Mouse (Mus musculus) gastrocnemius, adult 18-20 months (tissue): ENCODE results near the gene Rnf26. TPM values are rescaled to one million over a fixed set of nuclear protein-coding genes. Genes with fewer than 3 reads are reported as not detected.
"Not testable (repeated sequence)": the region's sequence is repeated elsewhere in the genome, so short reads cannot be mapped to it uniquely, and the experiment has no call there.

Source experiments
- DNase-seq: peaks from one replicate; pipeline ENCODE4 v3.0.0; 2021; ENCODE audit warnings: low spot score
- total RNA-seq, 2 experiments: library from RNA; stranded (reverse); gene quantifications; 2 replicates each; pipeline ENCODE4 v1.2.3; 2021

The Rnf26 gene
- total RNA-seq, 2 experiments from 2014 or later, result 1.5 to 3.0 TPM

DNA sequence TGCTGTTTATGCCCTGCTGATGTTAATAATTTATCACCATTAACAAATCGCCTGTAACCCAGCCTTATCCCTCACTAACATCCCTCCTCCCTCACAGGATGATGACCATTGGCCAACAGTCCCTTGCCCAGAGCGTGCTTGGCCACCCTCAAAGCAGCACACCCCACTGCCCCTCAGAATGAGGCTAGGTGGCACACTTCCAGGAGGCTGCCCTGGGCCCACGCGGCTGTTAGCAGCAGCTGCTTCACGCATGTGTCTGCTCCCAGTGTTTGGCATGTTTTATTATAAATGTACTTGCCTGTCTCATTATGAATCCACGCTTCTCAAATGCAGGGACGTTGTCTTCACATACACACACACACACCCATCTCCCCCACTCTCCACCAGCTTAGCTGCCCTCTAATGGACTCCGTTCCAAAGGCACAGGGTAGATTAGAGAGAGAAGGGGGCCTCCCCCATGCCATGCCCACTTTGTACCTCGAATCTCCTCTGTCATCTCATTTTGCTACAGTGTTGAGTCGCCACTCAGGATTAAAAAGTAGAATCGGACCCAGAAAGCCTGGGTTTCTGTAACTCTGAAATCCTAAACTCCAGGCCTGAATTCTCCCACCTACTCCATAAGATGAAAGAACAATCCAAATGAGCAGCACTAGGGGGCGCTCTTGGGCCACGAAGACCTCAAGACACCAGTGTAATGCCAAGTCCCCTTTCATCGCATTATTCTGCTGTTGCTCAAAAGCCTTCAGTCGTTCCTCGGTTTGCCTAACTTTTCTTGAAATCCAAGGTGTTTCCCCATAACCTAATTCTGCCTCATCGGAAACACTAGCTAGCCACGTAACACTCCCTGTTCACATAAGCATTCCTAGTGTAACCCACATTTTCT, 12.5 kb upstream of the Rnf26 start:
- peak; percentile 86 for DNase-seq

DNA sequence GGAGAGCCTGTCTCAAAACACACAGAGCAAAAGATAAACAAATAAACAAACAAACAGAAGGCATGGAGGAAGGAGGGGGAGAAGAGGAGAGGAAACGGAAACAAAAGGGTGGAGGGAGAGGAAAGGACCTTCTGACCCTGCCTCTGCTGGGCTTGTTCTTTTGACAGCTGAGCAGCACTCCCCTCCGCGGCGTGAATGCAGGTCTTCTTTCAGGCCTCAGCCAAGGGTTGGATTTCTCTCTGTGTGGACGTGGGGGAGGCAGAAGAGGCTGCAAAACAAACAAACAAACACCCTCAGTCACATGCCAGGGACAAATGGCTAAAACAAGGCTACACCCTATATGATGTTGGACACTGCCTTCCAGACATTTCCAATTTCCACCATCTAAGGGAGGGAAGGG, 11.7 kb upstream of the Rnf26 start:
- DNase-seq, result no peak

DNA sequence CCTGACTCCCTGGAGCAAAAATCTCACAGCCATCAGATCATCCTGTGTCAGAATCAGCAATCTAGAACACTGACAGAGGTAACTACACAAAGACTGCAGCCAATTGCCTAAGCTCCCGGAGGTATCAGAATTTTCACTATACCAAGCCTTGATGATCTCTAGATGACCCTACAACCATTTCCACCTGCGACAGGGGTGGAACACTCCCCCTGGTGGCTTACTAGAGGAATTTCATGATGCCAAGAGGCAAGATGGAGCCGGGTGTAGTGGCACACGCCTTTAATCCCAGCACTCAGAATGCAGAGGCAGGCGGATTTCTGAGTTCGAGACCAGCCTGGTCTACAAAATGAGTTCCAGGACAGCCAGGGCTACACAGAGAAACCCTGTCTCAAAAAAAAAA, 11.0 kb upstream of the Rnf26 start:
- no peak for DNase-seq

DNA sequence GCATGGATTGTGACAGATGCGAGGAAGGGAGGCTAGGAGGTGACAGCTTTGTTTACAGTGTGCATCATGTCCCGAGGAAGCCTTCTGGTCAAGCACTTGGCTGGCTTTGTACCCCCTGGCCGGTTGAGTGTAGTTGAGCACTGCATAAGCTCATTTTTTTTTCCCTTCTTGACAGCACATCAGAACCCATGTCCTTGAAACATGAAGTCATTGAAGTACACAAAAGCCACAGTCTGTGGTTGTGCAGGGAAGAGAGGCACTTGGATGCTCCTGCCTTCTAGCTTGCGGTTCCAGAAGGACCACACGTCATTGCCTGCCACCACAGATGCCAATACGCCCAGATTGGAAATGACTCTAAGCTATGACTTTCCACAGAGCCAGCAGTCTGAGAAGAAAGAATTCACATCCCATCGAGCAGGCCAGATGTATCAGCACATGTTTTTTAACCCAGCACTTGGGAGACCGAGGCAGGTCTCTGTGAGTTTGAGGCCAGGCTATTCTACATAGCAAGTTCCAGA, 6.7 kb upstream of the Rnf26 start:
- no peak for DNase-seq

DNA sequence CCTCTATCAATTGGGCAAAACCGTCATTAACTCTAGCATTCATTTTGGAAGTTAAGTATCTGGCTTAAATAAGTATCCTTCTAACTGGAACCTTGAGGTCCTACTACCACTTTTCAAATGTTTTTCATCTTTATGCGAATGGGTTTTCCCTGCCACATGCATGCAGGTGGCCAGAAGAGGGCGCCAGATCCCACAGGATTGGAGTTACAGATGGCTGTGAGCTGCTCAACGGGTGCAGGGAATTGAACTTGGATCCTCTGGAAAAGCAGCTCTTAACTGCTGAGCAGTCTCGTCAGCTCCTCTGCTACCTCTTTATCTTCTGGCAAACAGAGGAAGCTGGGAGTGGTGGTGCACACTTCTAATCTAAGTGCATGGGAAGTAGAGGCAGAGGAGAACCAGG, 5.7 kb upstream of the Rnf26 start:
- DNase-seq, result no peak

DNA sequence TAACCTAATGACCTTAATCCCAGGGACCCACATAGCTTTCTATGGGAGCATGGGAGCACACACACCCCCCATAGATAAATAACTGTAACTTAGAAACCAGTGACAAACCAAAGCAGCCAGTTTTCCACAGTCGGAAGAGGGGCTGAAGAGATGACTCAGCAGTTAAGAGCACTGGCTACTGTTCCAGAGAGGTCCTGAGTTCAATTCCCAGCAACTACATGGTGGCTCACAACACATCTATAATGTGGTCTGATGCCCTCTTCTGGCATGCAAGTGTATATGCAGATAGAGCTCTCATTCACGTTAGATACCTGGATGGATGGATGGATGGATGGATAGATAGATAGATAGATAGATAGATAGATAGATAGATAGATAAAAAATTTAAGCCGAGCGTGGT, 2.9 kb upstream of the Rnf26 start:
- DNase-seq, result no peak

DNA sequence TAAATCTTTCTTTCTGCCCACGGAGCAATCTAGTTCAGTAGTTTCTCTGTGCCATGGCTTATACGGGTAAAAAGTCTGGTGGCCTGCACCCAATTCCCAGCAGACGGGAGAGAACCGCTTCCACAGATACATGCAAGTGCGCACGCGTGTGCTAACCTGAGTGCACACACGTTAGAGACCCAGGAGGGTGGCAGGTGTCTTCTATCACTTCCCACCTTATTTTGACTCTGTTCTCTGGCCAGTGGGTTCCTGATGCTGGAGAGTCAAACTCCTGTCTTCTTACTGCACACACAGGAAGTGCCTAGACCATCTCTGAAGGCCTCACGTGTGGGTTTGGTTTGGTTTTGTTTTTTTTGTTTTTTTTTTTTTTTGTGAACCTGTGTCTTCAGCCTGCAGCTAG, 2.3 kb upstream of the Rnf26 start:
- DNase-seq, result no peak

DNA sequence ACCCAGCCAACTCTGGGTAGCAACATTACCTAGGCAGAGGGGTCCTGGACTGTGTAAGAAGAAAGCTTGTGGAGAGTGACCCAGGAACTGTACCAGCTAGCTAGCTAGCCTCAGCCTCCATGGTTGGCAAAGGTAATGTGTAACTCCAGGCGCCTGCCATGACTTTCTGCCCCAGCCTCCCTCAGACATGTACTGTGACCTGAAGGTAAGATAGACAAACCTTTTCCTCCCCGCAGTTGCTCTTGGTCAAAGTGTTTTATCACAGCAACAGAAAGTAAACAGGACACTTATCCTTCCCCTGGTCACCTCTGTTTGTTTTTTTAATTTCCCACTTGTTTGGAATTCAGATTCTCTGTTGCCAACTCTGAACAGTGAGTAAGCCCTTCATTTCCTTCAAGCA, 1.1 kb upstream of the Rnf26 start:
- no peak for DNase-seq

DNA sequence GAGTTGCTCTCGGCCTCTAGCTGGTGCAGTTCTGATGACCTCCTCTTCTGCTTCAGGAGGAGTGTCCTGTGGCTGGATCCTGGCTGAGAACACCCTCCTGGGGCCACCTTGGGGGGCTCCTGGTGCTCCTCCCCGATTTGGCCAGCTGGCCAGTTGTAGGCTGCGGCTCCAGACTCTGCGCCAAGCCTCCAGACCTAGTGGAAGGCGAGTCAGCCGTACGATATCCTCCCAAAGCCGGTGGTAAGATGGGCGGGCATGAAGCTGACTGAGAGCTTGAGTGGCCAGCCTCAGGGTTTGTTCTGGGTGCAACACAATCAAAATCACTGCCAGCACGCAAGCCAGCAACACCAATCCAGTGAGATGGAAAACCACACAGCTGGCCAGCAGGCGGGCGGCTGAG, 1.4 kb downstream of the Rnf26 start:
- DNase-seq, result not testable (repeated sequence)

DNA sequence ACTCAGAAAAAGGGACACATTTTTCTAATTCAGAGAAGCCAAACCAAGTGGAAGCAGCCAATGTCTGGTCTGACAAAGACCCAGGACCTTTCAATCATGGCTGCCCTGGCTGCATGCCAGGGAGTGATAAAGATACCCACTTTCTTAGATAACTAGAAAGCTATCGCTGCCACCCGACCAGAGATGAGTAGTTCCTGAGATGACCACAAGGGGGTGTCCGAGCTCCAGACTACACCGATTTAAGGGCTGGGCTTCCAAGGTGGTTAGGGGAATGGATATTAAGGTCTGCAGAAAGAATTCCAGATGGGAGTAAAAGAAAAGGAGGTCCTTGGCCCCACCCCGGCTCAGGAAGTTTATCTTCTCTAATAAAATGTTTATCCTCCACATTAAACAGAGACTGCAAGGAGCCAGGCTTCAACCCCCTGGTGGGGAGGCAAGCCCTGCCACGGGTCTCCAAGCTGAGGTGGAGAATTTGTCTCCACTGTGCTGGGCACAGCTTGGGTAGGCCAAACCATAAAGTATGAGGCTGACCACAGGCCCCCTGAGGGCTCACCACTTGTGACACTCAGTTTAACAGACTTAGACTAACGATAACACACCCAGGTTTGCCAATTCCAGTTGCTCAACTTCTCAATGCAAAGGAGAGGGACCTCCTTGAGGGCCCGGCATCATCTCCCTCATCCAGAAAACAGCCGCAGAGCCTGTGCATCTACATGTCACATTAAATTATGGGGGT, 3.8 kb downstream of the Rnf26 start:
- DNase-seq, result peak; percentile 73

DNA sequence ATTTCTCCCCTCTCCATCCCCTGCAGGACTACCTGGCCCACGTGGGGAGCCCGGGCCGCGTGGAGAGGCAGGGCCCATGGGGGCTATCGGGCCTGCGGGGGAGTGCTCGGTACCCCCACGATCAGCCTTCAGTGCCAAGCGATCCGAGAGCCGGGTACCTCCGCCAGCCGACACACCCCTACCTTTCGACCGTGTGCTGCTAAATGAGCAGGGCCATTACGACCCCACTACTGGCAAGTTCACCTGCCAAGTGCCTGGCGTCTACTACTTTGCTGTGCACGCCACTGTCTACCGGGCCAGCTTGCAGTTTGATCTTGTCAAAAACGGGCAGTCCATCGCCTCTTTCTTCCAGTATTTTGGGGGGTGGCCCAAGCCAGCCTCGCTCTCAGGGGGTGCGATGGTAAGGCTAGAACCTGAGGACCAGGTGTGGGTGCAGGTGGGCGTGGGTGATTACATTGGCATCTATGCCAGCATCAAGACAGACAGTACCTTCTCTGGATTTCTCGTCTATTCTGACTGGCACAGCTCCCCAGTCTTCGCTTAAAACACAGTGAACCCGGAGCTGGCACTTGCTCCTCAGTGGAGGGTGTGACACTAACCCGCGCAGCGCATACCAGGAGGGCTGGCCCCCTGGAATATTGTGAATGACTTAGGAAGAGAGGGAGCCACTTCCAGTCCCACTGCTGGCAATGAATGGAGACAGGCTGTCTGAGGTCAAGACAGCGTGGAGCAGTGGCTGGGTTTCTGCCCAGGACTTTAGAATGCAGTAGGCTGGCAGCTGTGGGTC, 4.9 kb downstream of the Rnf26 start:
- DNase-seq, result no peak

DNA sequence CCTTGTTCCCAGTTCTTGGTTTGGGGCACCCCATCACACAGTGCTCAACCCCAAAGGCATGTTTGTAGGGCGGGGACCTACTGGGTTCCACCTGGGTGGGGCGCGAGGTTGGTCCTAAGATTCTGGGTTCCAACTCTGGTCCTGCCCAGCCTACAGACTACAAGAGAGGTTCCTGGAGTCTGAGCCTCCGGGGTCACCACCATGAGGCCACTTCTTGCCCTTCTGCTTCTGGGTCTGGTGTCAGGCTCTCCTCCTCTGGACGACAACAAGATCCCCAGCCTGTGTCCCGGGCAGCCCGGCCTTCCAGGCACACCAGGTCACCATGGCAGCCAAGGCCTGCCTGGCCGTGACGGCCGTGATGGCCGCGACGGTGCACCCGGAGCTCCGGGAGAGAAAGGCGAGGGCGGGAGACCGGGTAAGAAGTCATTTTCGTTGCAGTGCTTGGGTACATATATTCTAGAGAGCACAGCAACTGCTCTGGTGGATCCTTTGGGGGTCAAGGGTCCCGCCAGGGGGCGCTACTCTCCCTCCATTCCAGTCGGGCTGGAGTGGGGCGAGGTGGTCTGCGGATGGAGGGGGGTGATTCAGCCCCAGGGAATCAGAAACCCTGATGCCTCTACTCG, 5.6 kb downstream of the Rnf26 start:
- DNase-seq, result no peak

DNA sequence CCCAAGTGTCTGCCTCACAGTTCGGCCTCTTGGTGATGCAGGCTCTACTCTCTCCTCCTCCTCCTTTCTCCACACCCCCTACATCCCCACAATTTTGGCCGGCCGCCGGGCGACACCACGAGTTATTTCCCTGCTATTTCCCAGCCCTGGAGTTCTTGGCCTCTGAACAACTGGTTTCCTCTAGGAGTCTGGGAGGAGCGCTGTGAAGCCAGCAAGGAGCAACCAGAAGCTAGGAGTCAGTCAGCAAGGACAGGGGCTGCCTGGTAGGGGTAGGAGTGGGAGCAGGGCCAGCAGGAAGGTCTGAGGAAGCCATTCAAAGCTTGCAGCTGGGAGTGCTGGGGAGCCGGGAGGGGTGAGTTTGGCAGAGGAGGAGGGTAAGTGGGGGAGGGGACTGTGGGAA, 6.2 kb downstream of the Rnf26 start, which contains the start of gene C1qtnf5:
TSS of gene C1qtnf5 (plus strand) at position 136 of the 400 bp plus-strand sequence.
- peak; percentile 88 for DNase-seq

DNA sequence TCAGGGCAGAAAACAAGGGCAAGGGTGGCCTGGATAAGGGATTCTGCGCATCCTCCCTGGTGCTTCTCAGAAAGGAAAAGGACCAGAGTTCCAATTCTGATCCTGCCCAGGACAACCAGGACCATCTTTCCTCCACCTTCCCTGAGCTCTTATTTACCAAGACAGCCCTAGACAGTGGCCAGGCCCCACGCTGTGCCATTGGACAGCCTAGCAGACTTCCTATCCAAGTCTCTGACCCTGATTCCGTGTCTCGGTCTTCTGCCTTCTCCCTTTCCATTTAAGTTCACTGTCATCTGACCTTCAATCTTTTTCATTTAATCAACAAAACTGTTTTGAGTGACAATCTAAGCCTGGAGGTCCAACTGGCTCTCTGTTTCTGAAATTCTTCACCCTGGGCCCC, 6.7 kb downstream of the Rnf26 start:
- DNase-seq, result no peak

DNA sequence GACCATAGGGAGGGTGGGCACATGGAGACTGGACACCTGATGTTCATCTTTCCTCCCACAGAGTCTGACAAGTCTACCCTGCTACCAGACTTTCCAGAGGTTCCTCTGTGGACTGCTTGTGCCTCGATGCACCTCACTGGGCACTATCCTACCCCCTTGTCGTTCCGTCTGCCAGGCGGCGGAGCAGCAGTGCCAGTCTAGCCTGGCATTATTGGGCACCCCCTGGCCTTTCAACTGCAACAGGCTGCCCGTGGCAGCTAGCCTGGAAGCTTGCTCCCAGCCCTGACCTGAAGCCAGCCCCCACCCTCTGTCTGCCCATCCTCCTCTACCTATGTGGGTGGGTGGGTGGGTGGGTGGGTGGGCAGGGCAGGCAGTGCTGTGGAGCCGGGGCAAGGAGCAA, 7.1 kb downstream of the Rnf26 start:
- DNase-seq, result no peak

DNA sequence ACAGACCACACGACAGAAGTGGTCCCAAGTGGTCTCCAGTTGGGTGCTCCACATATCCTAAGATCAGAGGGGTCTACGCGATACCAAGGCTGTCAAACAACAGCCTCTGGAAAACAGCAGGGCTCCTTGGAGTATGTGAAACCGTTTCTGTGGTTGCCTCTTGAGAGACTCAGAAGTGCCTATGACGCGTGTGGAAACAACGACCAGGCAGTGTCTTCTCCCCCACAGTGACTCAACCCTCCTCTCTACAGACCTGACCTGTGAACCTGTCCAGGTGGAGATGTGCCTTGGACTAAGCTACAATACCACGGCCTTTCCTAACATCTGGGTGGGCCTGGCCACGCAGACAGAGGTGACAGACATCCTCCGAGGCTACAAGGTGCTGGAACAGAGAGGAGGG, 7.5 kb downstream of the Rnf26 start:
- no peak for DNase-seq

DNA sequence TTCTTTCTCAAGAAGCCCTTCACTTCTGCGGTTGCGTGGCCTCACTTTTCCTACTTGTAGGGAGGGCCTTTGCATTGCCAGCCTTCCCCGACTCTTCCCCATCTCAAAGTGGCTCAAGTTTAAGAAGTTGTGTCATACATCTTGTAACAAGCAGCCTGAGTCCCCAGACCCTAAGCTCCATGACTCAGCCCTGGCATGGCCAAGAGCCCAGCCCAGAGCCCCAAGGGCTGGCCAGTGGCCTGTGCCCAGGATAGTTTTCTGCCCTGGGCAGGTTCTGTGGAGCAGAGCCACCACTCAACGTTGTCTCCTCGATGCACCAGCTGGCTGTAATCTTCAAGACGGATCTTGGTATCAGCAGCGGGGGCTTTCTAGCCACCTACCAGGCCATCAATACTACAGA, 8.4 kb downstream of the Rnf26 start:
- peak; percentile 51 for DNase-seq

DNA sequence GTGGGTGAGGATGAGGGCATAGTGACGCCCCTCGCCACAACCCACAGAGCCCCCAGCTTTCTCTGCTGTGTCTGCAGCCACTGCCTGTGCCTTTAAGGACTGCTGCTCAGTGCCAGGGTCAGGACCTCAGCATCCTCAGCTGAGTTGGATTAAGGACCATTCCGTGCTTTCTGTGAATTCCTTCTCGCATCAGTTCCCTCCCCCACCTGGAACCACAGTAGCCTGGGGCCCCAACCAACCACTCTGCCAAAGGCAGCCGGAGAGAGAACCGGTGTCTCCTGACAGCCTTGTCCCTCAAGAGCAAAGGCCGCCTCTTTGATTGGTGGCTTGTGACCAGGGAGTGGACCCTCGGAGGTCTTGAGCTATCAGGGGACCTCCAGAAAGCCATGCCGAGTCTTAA, 11.8 kb downstream of the Rnf26 start, which contains the start of gene Mfrp:
TSS of gene Mfrp (plus strand) at position 240 of the 400 bp plus-strand sequence.
- no peak for DNase-seq

DNA sequence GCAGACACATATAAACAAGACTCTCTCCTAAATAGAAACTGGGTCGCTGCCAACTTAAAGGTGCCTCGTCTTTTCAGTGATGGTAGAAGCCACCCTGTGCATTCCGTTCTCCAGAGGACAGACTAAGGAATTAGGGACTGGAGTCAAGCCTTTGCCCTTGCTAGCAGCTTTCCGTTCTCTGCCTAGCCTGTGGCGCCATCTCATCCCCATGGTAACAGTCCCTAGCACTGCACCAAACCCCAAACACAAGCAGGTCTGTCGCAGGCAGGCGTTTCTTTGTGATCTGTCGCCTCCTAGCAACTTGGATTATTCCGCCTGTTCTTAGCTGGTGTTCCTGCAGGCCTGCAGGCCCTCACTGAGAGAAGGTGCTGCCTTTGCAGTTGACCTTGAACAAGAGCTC, 16.8 kb downstream of the Rnf26 start:
- DNase-seq, result no peak

DNA sequence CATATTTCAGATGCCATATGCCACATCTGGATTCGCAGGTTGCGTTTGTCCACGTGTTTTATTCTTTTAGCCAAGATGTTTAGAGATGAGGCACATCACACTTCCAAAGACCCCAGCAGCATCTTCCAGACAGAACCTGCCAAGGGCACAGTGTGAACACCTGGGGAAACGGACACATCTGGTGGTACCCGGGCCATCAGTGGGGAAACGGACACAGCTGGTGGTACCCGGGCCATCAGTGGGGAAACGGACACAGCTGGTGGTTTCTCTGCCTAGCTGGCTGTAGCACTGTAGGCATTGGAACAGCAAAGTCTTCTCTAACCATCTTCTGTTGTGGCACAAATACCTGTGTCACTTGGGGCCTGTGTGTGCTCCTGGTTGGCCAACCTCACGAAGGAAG, 17.5 kb downstream of the Rnf26 start:
- DNase-seq, result no peak

DNA sequence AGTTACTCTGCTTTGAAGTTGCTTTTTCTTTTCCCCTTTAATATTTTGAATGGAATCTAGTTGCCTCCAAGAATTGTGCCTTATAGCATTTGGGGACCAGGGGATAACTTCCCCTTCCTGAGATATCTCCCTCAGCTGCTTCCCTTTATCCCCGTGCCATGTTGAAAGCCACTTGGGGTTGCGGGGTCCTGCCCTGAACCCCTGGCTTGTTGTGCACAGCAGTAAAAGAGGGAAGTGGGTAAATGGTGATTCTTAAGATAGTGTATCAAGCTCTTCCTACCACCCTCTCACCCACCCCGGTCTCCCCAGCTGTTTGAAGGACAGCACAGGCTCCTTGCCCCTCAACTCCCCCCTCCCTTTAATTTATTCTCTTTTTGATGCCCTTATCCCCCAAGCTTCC, 18.6 kb downstream of the Rnf26 start:
- no peak for DNase-seq
